Mouse (Mus musculus) bone marrow macrophage, adult 2 months (primary cell): Measurements from ENCODE around the gene Slc6a6. TPM values are rescaled to one million over a fixed set of nuclear protein-coding genes. Genes with fewer than 3 reads are reported as not detected.
A peak's percentile ranks its signal among the peaks of the same experiment; 100 is the strongest.

Experiments used
- H3K27ac ChIP-seq: 2 replicates; pipeline ENCODE4 v1.5.1; 2012; ENCODE audit warnings: low read depth, low read length; ENCODE audit not compliant: insufficient read depth
- H3K4me1 ChIP-seq: 2 replicates; pipeline ENCODE4 v1.6.1; 2012; ENCODE audit warnings: low read length; ENCODE audit not compliant: control insufficient read depth, insufficient read depth
- H3K4me3 ChIP-seq: 2 replicates; pipeline ENCODE4 v1.5.1; 2012; ENCODE audit warnings: mild to moderate bottlenecking, low read length, moderate library complexity; ENCODE audit not compliant: insufficient read depth
- CTCF ChIP-seq: IDR thresholded peaks from 2 replicates; pipeline ENCODE4 v1.5.1; 2012; ENCODE audit warnings: low read depth, mild to moderate bottlenecking, low read length, moderate library complexity
- POLR2A ChIP-seq: IDR thresholded peaks from 2 replicates; pipeline ENCODE4 v1.6.1; 2012; ENCODE audit warnings: mild to moderate bottlenecking, low read depth, low read length, borderline replicate concordance
- polyA plus RNA-seq: library from polyadenylated mRNA; stranded (reverse); fragments of >200 nt; gene quantifications from 2 replicates; pipeline ENCODE4 v1.2.4, GENCODE M21; 2012; ENCODE audit not compliant: missing spikeins, insufficient read depth, insufficient read length

Slc6a6 gene
- polyA plus RNA-seq, 1 experiment, result 575 TPM

DNA sequence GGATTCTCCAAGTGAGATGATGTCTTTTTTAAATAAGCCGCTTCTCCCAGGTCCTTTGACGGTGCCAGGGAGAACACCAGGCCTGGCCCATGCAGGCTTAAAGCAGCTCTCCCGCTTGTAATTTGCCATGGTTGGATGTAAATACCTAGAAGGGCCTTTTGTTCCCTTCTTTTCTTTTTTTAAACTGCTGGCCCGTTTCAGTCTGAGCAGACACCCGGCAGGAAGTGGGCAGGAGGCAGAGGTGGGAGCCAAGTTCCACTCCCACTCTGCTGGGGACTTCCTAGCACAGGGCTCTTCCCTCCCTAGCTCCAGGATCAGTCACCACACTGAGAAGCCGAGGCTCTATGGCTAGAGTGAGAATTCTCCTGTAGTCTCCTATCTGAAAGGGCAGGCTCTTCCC lies 70.2 kb downstream of the Slc6a6 start:
- TF ChIP-seq CTCF (no peak), POLR2A (no peak)
- peaks cover 24% of the 10 kb centered on the region for H3K4me1 ChIP-seq
- no peak overlapping the region for H3K27ac ChIP-seq
- H3K4me3 ChIP-seq, result no peak overlapping the region

DNA sequence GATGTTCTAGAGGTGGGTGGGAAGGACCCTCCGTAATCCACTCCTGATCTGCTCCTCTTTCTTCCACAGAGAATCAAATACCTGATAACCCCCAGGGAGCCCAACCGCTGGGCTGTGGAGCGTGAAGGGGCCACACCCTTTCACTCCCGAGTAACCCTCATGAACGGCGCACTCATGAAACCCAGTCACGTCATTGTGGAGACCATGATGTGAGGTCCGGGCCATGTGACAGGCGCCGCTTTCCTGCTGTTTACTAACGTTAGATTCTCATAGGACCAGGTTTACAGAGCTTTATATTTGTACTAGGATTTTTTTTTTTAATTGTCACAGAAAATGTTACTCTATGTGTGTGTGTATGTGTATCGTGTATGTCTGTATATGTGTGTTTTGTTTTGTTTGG lies 71.0 kb downstream of the Slc6a6 start:
- no peak overlapping the region for H3K4me3 ChIP-seq
- no peak for TF ChIP-seq POLR2A
- TF ChIP-seq CTCF, result no peak
- no peak overlapping the region for H3K27ac ChIP-seq
- H3K4me1 ChIP-seq, result peaks cover 24% of the 10 kb centered on the region

DNA sequence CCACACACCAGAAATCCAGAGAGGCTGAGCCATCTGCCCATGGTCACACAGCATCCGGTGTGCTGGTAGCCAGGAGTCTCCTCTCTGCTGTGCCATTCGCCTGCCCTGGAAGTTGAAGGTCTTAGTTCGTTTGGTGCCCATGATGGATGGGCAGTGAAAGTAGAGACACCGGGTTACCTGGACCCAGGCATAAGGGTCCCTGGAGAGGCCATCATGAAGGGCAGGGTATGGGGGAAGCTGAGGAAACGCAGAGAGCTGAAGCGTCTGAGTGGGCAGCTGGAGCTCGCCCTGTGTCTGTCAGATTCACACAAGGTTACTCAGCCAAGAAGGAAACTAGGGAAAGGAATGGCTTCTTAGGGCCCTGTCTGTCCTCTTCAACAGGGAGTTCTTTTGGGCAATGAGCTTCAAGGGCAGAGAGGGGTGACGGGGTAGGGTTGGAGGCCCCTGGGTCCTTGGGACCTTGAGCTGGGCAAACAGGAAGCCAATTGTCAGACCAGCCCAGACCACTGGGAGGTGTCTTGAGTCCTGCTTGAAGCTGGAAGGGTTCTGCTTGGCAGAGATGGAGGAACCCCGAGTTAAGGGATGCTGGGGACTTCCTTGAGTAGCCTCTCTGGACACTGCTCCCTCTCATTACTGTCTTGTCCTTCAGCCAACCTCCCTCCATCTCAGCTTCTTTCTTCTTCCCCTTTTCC lies 78.3 kb downstream of the Slc6a6 start:
- H3K27ac ChIP-seq, result no peak overlapping the region
- TF ChIP-seq POLR2A (no peak), CTCF (no peak)

DNA sequence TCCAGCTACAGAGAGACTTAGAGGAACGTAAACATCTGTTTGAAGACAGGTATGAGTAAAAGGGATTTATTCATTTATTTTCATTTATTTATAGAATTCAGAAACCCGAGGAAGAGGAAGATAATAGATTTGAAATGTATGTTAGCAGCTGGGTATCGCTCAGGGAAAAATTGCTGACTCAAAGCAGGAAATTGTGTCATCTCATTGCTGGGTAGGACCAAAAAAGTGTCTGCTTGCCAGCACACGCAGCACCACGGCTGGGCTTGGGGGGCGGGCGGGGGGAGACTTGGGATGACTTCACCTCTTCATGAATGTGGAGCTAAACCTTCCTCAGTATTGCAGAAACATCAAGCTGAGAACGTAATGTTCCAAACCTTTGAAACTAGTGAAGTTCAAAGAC lies 83.7 kb downstream of the Slc6a6 start:
- H3K4me3 ChIP-seq, result no peak overlapping the region
- H3K27ac ChIP-seq, result no peak overlapping the region
- TF ChIP-seq CTCF (no peak), POLR2A (no peak)
- H3K4me1 ChIP-seq, result peaks cover 6% of the 10 kb centered on the region

More for the DNA sequence above, 78.3 kb downstream of the Slc6a6 start:
- H3K4me1 ChIP-seq, result peaks cover 2% of the 10 kb centered on the region
- H3K4me3 ChIP-seq, result no peak overlapping the region

DNA sequence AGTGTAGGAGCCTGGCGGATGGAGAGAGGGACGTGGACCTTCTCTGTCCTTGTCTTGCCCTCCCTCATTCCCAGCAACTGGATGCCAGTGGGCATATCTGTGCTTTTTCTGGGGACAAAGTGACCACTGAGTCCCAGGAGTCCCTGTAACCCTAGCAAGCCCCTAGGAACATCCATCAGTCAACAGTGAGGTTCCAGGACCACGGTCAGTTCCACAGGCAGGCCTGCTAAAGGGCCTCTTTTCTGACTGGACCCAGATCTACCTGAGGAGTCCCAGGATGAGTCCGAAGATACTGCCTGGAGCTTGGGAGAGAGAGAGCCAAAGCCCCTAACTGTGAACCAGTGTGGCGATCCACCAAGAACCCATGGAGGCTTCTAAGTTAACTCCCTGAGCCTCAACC lies 90.1 kb downstream of the Slc6a6 start:
- Histone ChIP-seq H3K4me3 (no peak overlapping the region), H3K27ac (no peak overlapping the region), H3K4me1 (no peaks in the 10 kb centered on the region)
- TF ChIP-seq CTCF (no peak), POLR2A (no peak)

DNA sequence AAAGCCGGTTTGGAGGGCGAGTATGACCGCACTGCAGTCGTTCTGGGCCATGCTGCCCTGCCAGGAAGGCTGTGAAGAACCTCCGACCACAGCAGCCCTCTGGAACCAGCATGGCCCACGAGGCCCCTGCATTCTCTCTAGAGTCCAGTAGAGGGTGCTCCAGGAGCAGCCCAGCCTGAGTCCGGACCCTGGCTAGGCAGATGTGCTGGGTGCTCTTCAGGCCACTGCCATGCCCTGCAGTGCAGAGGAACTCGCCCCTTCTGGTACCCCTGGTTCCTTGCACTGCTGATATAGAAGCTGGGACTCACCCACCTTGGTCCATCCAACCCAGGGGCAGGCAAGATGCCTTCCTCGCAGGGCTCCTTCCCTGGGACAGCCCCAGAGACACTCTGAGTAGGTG lies 92.7 kb downstream of the Slc6a6 start:
- Histone ChIP-seq H3K4me3 (no peak overlapping the region), H3K27ac (no peak overlapping the region), H3K4me1 (no peaks in the 10 kb centered on the region)
- peak; percentile 60 for TF ChIP-seq CTCF
- TF ChIP-seq POLR2A, result no peak

DNA sequence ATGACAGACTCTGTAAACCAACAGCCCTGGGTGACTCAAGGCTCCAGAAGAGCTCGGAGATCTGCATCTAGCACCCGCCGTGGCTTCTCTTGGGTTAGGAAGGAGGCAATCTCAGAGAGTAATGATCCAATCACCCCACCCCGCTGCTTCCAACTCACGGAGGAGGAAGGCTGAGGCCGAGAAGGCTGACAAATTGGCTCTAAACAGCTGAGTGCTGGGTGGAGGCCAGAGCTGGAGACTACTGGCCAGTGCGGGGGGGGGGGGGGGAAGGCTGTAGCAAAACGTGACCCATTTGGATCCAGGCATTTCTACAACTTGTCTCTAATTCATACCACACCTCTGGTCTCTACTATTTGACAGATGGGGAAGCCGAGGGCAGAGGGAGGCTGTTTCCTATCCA lies 95.4 kb downstream of the Slc6a6 start:
- no peaks in the 10 kb centered on the region for H3K4me1 ChIP-seq
- no peak overlapping the region for H3K27ac ChIP-seq
- TF ChIP-seq CTCF, result no peak
- TF ChIP-seq POLR2A, result no peak
- no peak overlapping the region for H3K4me3 ChIP-seq

DNA sequence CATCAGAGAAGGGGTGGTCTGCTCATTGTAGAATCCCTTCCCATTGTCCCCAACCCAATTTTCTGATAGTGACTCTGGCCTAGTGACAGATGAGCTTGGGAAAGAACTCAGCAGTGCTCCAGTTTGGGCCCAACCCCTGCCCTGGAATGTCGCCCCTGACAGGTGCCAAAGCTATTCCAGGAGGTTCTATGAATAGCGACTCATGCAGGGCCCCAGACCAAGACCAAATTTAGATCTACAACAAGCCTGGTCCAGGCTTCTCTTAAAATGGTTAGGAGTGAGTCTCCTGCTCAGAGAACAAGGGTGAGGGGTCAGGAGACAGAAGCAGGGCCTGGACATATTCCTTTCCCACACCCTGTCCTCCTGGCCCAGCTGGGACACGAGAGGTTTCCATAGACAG lies 101.2 kb downstream of the Slc6a6 start:
- no peak overlapping the region for H3K27ac ChIP-seq
- H3K4me1 ChIP-seq, result no peaks in the 10 kb centered on the region
- no peak overlapping the region for H3K4me3 ChIP-seq
- no peak for TF ChIP-seq CTCF
- TF ChIP-seq POLR2A, result no peak

DNA sequence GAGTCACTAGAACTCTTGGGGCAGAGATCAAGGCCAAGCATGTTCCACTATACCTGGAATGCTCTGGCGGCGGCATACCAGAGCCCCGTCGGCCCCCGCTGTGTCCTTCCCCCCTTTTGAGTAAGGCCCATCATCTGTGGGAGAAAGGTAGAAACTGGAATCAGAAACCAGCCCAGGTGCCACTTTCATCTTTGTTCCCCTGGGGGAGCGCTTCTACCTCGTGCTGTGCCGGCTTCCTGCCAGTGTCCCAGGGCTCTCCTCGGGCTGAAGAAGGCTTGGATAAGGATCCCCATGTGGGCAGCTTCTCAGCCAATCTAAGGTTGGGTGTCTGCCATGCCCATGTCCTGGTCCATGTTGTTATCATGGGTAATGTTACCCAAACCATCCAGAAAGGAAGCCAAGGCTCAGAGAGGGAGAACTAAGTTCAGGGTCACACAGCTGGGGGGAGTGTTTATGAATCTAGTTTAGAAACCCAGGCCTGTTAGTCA lies 104.5 kb downstream of the Slc6a6 start:
- Histone ChIP-seq H3K27ac (no peak overlapping the region), H3K4me1 (no peaks in the 10 kb centered on the region), H3K4me3 (no peak overlapping the region)
- TF ChIP-seq CTCF (no peak), POLR2A (no peak)

DNA sequence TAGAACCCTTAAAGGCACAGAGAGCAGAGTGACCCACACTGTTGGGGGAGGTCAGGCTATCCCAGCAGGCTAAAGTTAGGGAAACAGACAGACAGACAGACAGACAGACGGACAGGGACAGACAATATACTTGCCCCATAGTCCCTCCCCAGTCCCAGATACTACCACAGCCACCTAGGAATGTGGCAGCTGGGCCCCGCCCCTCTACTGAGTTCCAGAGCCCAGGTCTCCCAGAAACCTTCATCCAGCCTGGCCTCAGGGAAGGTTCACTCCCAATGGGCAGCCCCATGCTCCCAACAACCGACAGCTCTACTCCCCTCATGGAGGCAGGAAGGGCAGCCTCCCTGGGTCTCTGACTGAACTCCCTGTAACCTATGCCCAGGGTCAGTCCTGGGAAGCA lies 111.8 kb downstream of the Slc6a6 start:
- Histone ChIP-seq H3K27ac (no peak overlapping the region), H3K4me1 (no peaks in the 10 kb centered on the region), H3K4me3 (no peak overlapping the region)
- TF ChIP-seq CTCF, result no peak
- TF ChIP-seq POLR2A, result no peak
